Mouse (Mus musculus) thymus, adult 2 months (tissue): ENCODE measurements around the gene R3hcc1l. TPM values are rescaled to one million over a fixed set of nuclear protein-coding genes. Genes with fewer than 3 reads are reported as not detected.

Source experiments
- DNase-seq: peaks from one replicate; pipeline ENCODE4 v3.0.0; 2021
- H3K27ac ChIP-seq: fragments of 200-500 bp; 2 replicates; pipeline ENCODE4 v1.5.1; 2012; ENCODE audit warnings: low read length, control low read depth; ENCODE audit not compliant: control insufficient read depth, insufficient read depth
- H3K27me3 ChIP-seq: fragments of 200-500 bp; 2 replicates; pipeline ENCODE4 v1.6.1; 2012; ENCODE audit warnings: mild to moderate bottlenecking, low read length, moderate library complexity, mixed read lengths; ENCODE audit not compliant: control insufficient read depth, insufficient read depth
- H3K36me3 ChIP-seq: fragments of 200-500 bp; 2 replicates; pipeline ENCODE4 v1.6.1; 2012; ENCODE audit warnings: mild to moderate bottlenecking, low read length, moderate library complexity; ENCODE audit not compliant: control insufficient read depth, insufficient read depth
- H3K4me1 ChIP-seq: fragments of 200-500 bp; replicated peaks from 2 replicates; pipeline ENCODE4 v1.6.1; 2012; ENCODE audit warnings: low read length; ENCODE audit not compliant: control insufficient read depth, insufficient read depth
- H3K4me3 ChIP-seq: fragments of 200-500 bp; 2 replicates; pipeline ENCODE4 v1.5.1; 2012; ENCODE audit warnings: mild to moderate bottlenecking, low read length, control low read depth, moderate library complexity; ENCODE audit not compliant: control insufficient read depth, insufficient read depth
- CTCF ChIP-seq: fragments of 200-500 bp; IDR thresholded peaks from 2 replicates; pipeline ENCODE4 v1.5.1; 2012; ENCODE audit warnings: mild to moderate bottlenecking, control low read depth, low read length, moderate library complexity, borderline replicate concordance; ENCODE audit not compliant: control insufficient read depth, poor library complexity, insufficient read depth; ENCODE audit errors: extremely low read depth
- POLR2A ChIP-seq: fragments of 200-500 bp; IDR thresholded peaks from 2 replicates; pipeline ENCODE4 v1.6.1; 2012; ENCODE audit warnings: mild to moderate bottlenecking, low read length, control low read depth, moderate library complexity; ENCODE audit not compliant: control insufficient read depth, poor library complexity, insufficient read depth; ENCODE audit errors: extremely low read depth
- WGBS: fragments of 180-500 bp; shearing (Covaris S2); methylation state at CpG from one replicate; pipeline ENCODE4 v1.1.7; 2018; 5-methylcytosine and 5-hydroxymethylcytosine counted together
- polyA plus RNA-seq: library from polyadenylated mRNA; depleted of rRNA; stranded (reverse); fragments of >200 nt; gene quantifications from 2 replicates; pipeline ENCODE4 v1.2.3, GENCODE M21; 2012

The R3hcc1l gene
- polyA plus RNA-seq, 1 experiment, result 7.7 TPM

GRCm38 (mm10) chr19:42539414-42540189 lies 21.0 kb downstream of the R3hcc1l start:
- H3K36me3 ChIP-seq, result no peaks in the 10 kb centered on the region
- no peak overlapping the region for H3K4me3 ChIP-seq
- 63% methylated on average over 7 of the region's 7 CpGs for WGBS
- no peak for TF ChIP-seq CTCF
- TF ChIP-seq POLR2A, result no peak
- no peaks in the 10 kb centered on the region for H3K4me1 ChIP-seq
- H3K27ac ChIP-seq, result no peak overlapping the region
- DNase-seq, result no peak
- H3K27me3 ChIP-seq, result no peaks in the 10 kb centered on the region

GRCm38 (mm10) chr19:42540649-42541048 lies 22.1 kb downstream of the R3hcc1l start:
- no peak overlapping the region for H3K27ac ChIP-seq
- no peaks in the 10 kb centered on the region for H3K4me1 ChIP-seq
- no peaks in the 10 kb centered on the region for H3K36me3 ChIP-seq
- TF ChIP-seq POLR2A (no peak), CTCF (no peak)
- WGBS, result 95% methylated on average over 3 of the region's 3 CpGs
- no peak for DNase-seq
- no peak overlapping the region for H3K4me3 ChIP-seq
- no peaks in the 10 kb centered on the region for H3K27me3 ChIP-seq

GRCm38 (mm10) chr19:42558701-42559100 lies 40.1 kb downstream of the R3hcc1l start:
- Histone ChIP-seq H3K27ac (no peak overlapping the region), H3K36me3 (peaks cover 9% of the 10 kb centered on the region), H3K27me3 (no peaks in the 10 kb centered on the region), H3K4me3 (no peak overlapping the region), H3K4me1 (no peaks in the 10 kb centered on the region)
- TF ChIP-seq POLR2A, result no peak
- no peak for TF ChIP-seq CTCF
- 89% methylated on average over 3 of the region's 3 CpGs for WGBS
- no peak for DNase-seq

- 98% methylated on average over 1 of the region's 1 CpGs for WGBS
- no peaks in the 10 kb centered on the region for H3K4me1 ChIP-seq
- H3K27ac ChIP-seq, result no peak overlapping the region
- TF ChIP-seq CTCF (no peak), POLR2A (no peak)
- no peak overlapping the region for H3K4me3 ChIP-seq
- no peak for DNase-seq
- H3K36me3 ChIP-seq, result peaks cover 9% of the 10 kb centered on the region
- no peaks in the 10 kb centered on the region for H3K27me3 ChIP-seq
These were observed 43.4 kb downstream of the R3hcc1l start for GRCm38 (mm10) chr19:42561991-42562390.

- WGBS, result 98% methylated on average over 3 of the region's 3 CpGs
- H3K27me3 ChIP-seq, result no peaks in the 10 kb centered on the region
- TF ChIP-seq POLR2A (no peak), CTCF (no peak)
These were observed 44.4 kb downstream of the R3hcc1l start for GRCm38 (mm10) chr19:42562981-42563380.

GRCm38 (mm10) chr19:42563726-42564270 lies 45.2 kb downstream of the R3hcc1l start:
- TF ChIP-seq POLR2A, result no peak
- no peak for TF ChIP-seq CTCF
- 80% methylated on average over 3 of the region's 3 CpGs for WGBS
- H3K4me3 ChIP-seq, result no peak overlapping the region
- H3K36me3 ChIP-seq, result peaks cover 9% of the 10 kb centered on the region
- H3K27me3 ChIP-seq, result no peaks in the 10 kb centered on the region
- no peak overlapping the region for H3K27ac ChIP-seq
- no peaks in the 10 kb centered on the region for H3K4me1 ChIP-seq
- DNase-seq, result no peak

More at GRCm38 (mm10) chr19:42562981-42563380, 44.4 kb downstream of the R3hcc1l start:
- H3K27ac ChIP-seq, result no peak overlapping the region
- H3K4me1 ChIP-seq, result no peaks in the 10 kb centered on the region
- H3K36me3 ChIP-seq, result peaks cover 9% of the 10 kb centered on the region
- no peak overlapping the region for H3K4me3 ChIP-seq
- no peak for DNase-seq
